Mouse (Mus musculus): ENCODE measurements around the gene Cd244a. TPM values are rescaled to one million over a fixed set of nuclear protein-coding genes. Genes with fewer than 3 reads are reported as not detected.

Gene Cd244a
- polyA plus RNA-seq, 1 experiment from 2014 or later, result 1.1 TPM

DNA sequence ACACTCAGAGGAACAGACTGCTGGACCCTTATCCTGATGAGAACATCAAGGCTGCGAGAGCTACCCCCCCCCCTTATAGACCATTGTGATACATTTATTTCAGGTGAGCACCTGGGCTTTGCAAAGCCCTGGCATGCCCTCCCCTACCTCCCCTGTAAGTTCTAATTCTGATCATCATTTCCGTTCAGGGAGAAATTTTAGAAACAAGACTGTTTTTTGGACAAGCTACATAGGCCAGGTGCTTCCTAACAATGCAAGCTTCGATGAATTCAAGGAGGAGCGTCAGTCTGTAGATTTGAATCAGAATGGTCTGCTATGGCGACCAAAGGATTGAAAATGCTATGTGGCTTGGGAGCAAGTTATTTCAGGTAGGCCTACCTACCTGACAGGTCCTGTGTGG lies 88.7 kb downstream of the Cd244a start:
- Histone ChIP-seq H3K27ac (ENCODE audit: low read length) (no peak overlapping the region), H3K9ac (ENCODE audit: low read length) (no peak overlapping the region), H3K4me3 (ENCODE audit: low read length) (no peak overlapping the region), H3K9me3 (replicated peaks; ENCODE audit: control insufficient read depth, low read length) (no peaks in the 10 kb centered on the region), H3K4me2 (ENCODE audit: low read depth, low read length) (no peak overlapping the region), H3K4me1 (ENCODE audit: control insufficient read depth, insufficient read depth, low read length) (no peaks in the 10 kb centered on the region), H3K27me3 (ENCODE audit: control insufficient read depth, insufficient read depth, low read length) (no peaks in the 10 kb centered on the region), H3K36me3 (ENCODE audit: control insufficient read depth, insufficient read depth) (no peaks in the 10 kb centered on the region)
- WGBS, result 75% methylated on average over 5 of the region's 5 CpGs
- ATAC-seq (replicated peaks; ENCODE audit: extremely low read depth, insufficient read depth, low FRiP score), result no peak

DNA sequence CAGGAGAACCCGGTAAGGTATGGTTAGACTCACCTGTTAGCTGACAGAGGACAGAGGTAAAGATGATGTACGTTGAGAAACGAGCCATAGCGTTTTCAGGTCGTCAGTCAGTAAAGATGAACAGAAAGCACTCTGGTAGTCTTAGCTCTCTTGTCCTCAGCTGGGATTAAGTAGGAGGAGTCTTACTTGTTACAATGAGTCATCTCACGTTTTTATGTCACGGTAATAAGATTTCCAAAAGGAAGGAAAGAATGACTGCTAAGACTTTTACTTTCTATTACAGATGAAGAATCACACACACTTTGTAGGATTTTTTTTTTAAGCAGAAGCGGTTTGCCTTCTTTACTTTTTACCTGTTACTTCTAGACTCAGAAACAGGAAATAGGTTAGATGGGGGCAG lies 89.8 kb downstream of the Cd244a start:
- no peak for ATAC-seq (replicated peaks; ENCODE audit: extremely low read depth, insufficient read depth, low FRiP score)
- no peaks in the 10 kb centered on the region for H3K4me1 ChIP-seq (ENCODE audit: control insufficient read depth, insufficient read depth, low read length)
- H3K4me2 ChIP-seq (ENCODE audit: low read depth, low read length), result no peak overlapping the region
- H3K9me3 ChIP-seq (replicated peaks; ENCODE audit: control insufficient read depth, low read length), result no peaks in the 10 kb centered on the region
- no peak overlapping the region for H3K9ac ChIP-seq (ENCODE audit: low read length)
- H3K4me3 ChIP-seq (ENCODE audit: low read length), result no peak overlapping the region
- no peak overlapping the region for H3K27ac ChIP-seq (ENCODE audit: low read length)
- 69% methylated on average over 8 of the region's 8 CpGs for WGBS
- H3K36me3 ChIP-seq (ENCODE audit: control insufficient read depth, insufficient read depth), result no peaks in the 10 kb centered on the region
- no peaks in the 10 kb centered on the region for H3K27me3 ChIP-seq (ENCODE audit: control insufficient read depth, insufficient read depth, low read length)

DNA sequence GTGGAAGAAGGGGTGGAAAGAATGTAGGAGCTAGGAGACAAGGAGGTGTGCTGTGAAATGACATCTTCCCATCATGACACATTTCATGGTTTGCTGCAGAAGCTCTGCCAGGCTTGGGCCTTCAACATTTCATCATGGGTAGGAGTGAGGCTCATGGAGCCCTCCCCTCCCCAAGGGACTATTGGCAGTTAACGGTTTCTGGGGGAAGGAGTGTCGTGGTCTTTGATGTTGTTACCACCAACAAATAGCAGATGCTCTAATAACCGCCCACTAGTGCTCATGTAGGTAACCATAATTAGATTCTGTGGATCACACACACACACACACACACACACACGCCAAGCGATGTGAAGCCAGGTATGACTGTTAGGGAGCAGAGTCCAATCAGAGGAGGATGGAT lies 93.7 kb downstream of the Cd244a start, which contains the start of gene Slamf7:
Gene Slamf7, minus strand, starts transcription at position 302 of the 400 bp plus-strand sequence.
- H3K27ac ChIP-seq (ENCODE audit: low read length), result no peak within 1 kb of the TSS
- no peak within 1 kb of the TSS for H3K4me2 ChIP-seq (ENCODE audit: low read depth, low read length)
- H3K4me3 ChIP-seq (ENCODE audit: low read length), result no peak within 1 kb of the TSS
- ATAC-seq (replicated peaks; ENCODE audit: extremely low read depth, insufficient read depth, low FRiP score), result no peak
- no peaks in the 10 kb centered on the region for H3K4me1 ChIP-seq (ENCODE audit: control insufficient read depth, insufficient read depth, low read length)
- H3K36me3 ChIP-seq (ENCODE audit: control insufficient read depth, insufficient read depth), result no peaks in the 10 kb centered on the region
- no peaks in the 10 kb centered on the region for H3K27me3 ChIP-seq (ENCODE audit: control insufficient read depth, insufficient read depth, low read length)
- no peak within 1 kb of the TSS for H3K9ac ChIP-seq (ENCODE audit: low read length)
- H3K9me3 ChIP-seq (replicated peaks; ENCODE audit: control insufficient read depth, low read length), result no peaks in the 10 kb centered on the region
- 83% methylated on average over 5 of the region's 5 CpGs for WGBS

DNA sequence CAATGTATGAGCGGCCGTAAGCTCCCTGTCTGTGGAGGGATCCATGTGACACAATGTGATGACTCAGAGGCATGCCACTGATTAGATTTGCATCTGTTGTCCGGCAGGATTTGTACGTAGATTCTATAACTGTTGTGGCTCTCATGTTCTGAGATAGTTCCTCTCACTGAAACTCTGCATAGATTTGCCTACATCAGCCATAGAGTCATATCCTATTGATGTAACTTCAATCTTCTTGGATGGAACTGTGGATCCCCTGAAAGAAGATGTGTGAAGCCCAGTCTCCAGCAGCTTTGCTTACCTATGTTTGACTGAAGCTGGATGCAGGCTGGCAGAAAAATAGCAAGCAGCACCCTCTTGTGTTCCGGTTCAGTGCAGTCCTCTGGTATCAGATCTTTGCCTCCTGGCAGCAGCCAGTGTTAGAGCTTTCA lies 99.6 kb downstream of the Cd244a start:
- H3K36me3 ChIP-seq (ENCODE audit: control insufficient read depth, insufficient read depth), result no peaks in the 10 kb centered on the region
- WGBS, result 39% methylated on average over 5 of the region's 5 CpGs
- ATAC-seq (replicated peaks; ENCODE audit: extremely low read depth, insufficient read depth, low FRiP score), result no peak
- H3K9ac ChIP-seq (ENCODE audit: low read length), result no peak overlapping the region
- no peak overlapping the region for H3K4me2 ChIP-seq (ENCODE audit: low read depth, low read length)
- no peaks in the 10 kb centered on the region for H3K27me3 ChIP-seq (ENCODE audit: control insufficient read depth, insufficient read depth, low read length)
- H3K27ac ChIP-seq (ENCODE audit: low read length), result no peak overlapping the region
- H3K9me3 ChIP-seq (replicated peaks; ENCODE audit: control insufficient read depth, low read length), result no peaks in the 10 kb centered on the region
- H3K4me3 ChIP-seq (ENCODE audit: low read length), result no peak overlapping the region
- H3K4me1 ChIP-seq (ENCODE audit: control insufficient read depth, insufficient read depth, low read length), result no peaks in the 10 kb centered on the region

Small RNAs within 50 kb of the gene (microRNA-seq; reads per million reads assigned to microRNA genes)
- gene Mir7683, result not detected

Other genes starting within 250 kb of the Cd244a start
- gene Dedd, start 230.0 kb upstream of the Cd244a start, polyA plus RNA-seq (2015; fragmentation: Nextera tagmentation; extraction: Ambion mirVana), result 36.0 and 37.6 TPM in 2 replicates
- gene Nit1, start 213.5 kb upstream of the Cd244a start, polyA plus RNA-seq (2015; fragmentation: Nextera tagmentation; extraction: Ambion mirVana), result 34.4 and 38.5 TPM in 2 replicates
- gene Pfdn2, start 213.5 kb upstream of the Cd244a start, polyA plus RNA-seq (2015; fragmentation: Nextera tagmentation; extraction: Ambion mirVana), result 76.4 and 84.5 TPM in 2 replicates
- 0.71 and 1.0 TPM in 2 replicates for gene Klhdc9, start 198.4 kb upstream of the Cd244a start, polyA plus RNA-seq (2015; fragmentation: Nextera tagmentation; extraction: Ambion mirVana)
- 0.39 and 0.81 TPM in 2 replicates for gene Nectin4, start 189.1 kb upstream of the Cd244a start, polyA plus RNA-seq (2015; fragmentation: Nextera tagmentation; extraction: Ambion mirVana)
- gene Arhgap30, start 170.2 kb upstream of the Cd244a start, polyA plus RNA-seq (2015; fragmentation: Nextera tagmentation; extraction: Ambion mirVana), result 3.5 and 7.5 TPM in 2 replicates
- gene Usf1, start 147.9 kb upstream of the Cd244a start, polyA plus RNA-seq (2015; fragmentation: Nextera tagmentation; extraction: Ambion mirVana), result 47.5 and 53.1 TPM in 2 replicates
- gene Tstd1, start 140.3 kb upstream of the Cd244a start, polyA plus RNA-seq (2015; fragmentation: Nextera tagmentation; extraction: Ambion mirVana), result 3.7 and 4.2 TPM in 2 replicates
- gene F11r, start 121.7 kb upstream of the Cd244a start, polyA plus RNA-seq (2015; fragmentation: Nextera tagmentation; extraction: Ambion mirVana), result 76.1 and 80.0 TPM in 2 replicates
- 15.8 and 17.2 TPM in 2 replicates for gene Alyref2, start 55.7 kb upstream of the Cd244a start, polyA plus RNA-seq (2015; fragmentation: Nextera tagmentation; extraction: Ambion mirVana)
- 0.49 TPM in 1 of 2 replicates, not detected in the other for gene Itln1, start 23.9 kb upstream of the Cd244a start, polyA plus RNA-seq (2015; fragmentation: Nextera tagmentation; extraction: Ambion mirVana)
- 1.00 and 2.2 TPM in 2 replicates for gene Ly9, start 48.2 kb downstream of the Cd244a start, polyA plus RNA-seq (2015; fragmentation: Nextera tagmentation; extraction: Ambion mirVana)
- 0.35 and 0.83 TPM in 2 replicates for gene Slamf7, start 93.8 kb downstream of the Cd244a start, polyA plus RNA-seq (2015; fragmentation: Nextera tagmentation; extraction: Ambion mirVana)
- gene Cd48, start 122.8 kb downstream of the Cd244a start, polyA plus RNA-seq (2015; fragmentation: Nextera tagmentation; extraction: Ambion mirVana), result 6.4 and 11.2 TPM in 2 replicates
- gene Slamf1, start 207.9 kb downstream of the Cd244a start, polyA plus RNA-seq (2015; fragmentation: Nextera tagmentation; extraction: Ambion mirVana), result 0.46 and 0.79 TPM in 2 replicates